8 mouse cellular contexts compared by ENCODE assay signal in the genomic region with DNA sequence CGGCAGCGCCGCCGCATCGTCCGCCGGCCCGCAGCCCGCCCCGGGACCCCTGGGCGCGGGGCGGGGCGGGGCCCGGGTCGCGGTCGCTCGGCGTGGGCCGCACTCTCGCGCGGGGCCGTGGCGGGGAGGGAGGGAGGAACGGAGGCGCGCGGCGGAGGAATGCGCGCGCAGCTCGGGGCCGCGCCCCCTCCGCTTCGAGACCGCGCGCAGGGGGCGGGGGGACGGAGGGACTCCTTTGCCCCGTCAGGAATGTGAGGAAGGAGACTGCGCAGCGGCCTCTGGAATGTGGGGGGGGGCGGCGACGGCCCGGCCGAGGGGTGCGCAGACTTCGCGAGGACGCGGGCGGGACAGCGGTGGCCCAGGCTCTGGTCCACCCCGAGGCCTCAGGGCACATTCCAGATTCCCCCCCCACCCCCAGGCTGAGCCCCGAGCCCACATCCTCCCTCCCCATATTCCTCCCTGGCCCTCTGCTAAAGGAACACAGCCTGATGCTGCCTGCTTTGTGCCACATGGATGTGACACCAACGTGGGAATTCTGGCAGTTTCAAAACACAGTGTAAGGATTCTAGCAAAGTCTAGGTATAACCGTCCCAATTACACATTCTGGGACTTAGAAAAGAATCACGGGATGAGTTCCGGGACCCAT. TPM values are rescaled to one million over a fixed set of nuclear protein-coding genes. Genes with fewer than 3 reads are reported as not detected.
DNase-seq lines count a peak whose midpoint lies in the region; ATAC-seq and TF ChIP-seq lines count a peak whose summit lies in the region.

A gene (minus strand): TSS at position 152 of the 646 bp plus-strand sequence.

- peaks cover 17% of the 10 kb centered on the region for H3K4me1 ChIP-seq in intestine, embryonic 15.5 days (replicated peaks)
- H3K4me1 ChIP-seq in limb, embryonic 10.5 days: peaks cover 23% of the 10 kb centered on the region
- peaks cover 18% of the 10 kb centered on the region for H3K4me1 ChIP-seq in midbrain, embryonic 13.5 days (replicated peaks)
- H3K4me1 ChIP-seq in stomach, postnatal 0 days (replicated peaks; ENCODE audit: control insufficient read depth, insufficient read depth): no peaks in the 10 kb centered on the region

- no peak for TF ChIP-seq EP300 in stomach, postnatal 0 days (optimal IDR thresholded peaks at IDR 0.05)

- H3K36me3 ChIP-seq in intestine, embryonic 15.5 days: no peaks in the 10 kb centered on the region
- peaks cover 6% of the 10 kb centered on the region; the same call in 1 of the 2 replicates for H3K36me3 ChIP-seq in limb, embryonic 10.5 days
- no peaks in the 10 kb centered on the region for H3K36me3 ChIP-seq in midbrain, embryonic 13.5 days
- H3K36me3 ChIP-seq in stomach, postnatal 0 days (ENCODE audit: control insufficient read depth, insufficient read depth, low read length): no peaks in the 10 kb centered on the region

- peak; percentile 91 for ATAC-seq in intestine, embryonic 15.5 days
- ATAC-seq in midbrain, embryonic 13.5 days: peak; percentile 87
- peak; percentile 86 for ATAC-seq in stomach, postnatal 0 days (ENCODE audit: low FRiP score, low TSS enrichment)

- H3K4me2 ChIP-seq in intestine, embryonic 15.5 days (replicated peaks): peak within 1 kb of the TSS; percentile 74
- H3K4me2 ChIP-seq in midbrain, embryonic 13.5 days (replicated peaks): peak within 1 kb of the TSS; percentile 62
- H3K4me2 ChIP-seq in stomach, postnatal 0 days (replicated peaks; ENCODE audit: low read depth): peak within 1 kb of the TSS; percentile 74

- peak within 1 kb of the TSS; percentile 89 for H3K4me3 ChIP-seq in intestine, embryonic 15.5 days (replicated peaks)
- peak within 1 kb of the TSS; percentile 83 for H3K4me3 ChIP-seq in limb, embryonic 10.5 days
- peak within 1 kb of the TSS; percentile 64 for H3K4me3 ChIP-seq in midbrain, embryonic 13.5 days (replicated peaks)
- peak within 1 kb of the TSS; percentile 78 for H3K4me3 ChIP-seq in stomach, postnatal 0 days (ENCODE audit: low read depth, low read length)

- no peak for TF ChIP-seq CTCF in stomach, postnatal 0 days (IDR thresholded peaks at IDR 0.05; ENCODE audit: low read depth)

- H3K27ac ChIP-seq in intestine, embryonic 15.5 days: peak within 1 kb of the TSS; percentile 76
- H3K27ac ChIP-seq in limb, embryonic 10.5 days: peak within 1 kb of the TSS; percentile 97
- peak within 1 kb of the TSS; percentile 63 for H3K27ac ChIP-seq in midbrain, embryonic 13.5 days
- H3K27ac ChIP-seq in stomach, postnatal 0 days (replicated peaks): peak within 1 kb of the TSS; percentile 92

- no peaks in the 10 kb centered on the region for H3K9me3 ChIP-seq in intestine, embryonic 15.5 days
- no peaks in the 10 kb centered on the region for H3K9me3 ChIP-seq in limb, embryonic 10.5 days (replicated peaks)
- no peaks in the 10 kb centered on the region for H3K9me3 ChIP-seq in midbrain, embryonic 13.5 days
- no peaks in the 10 kb centered on the region for H3K9me3 ChIP-seq in stomach, postnatal 0 days (ENCODE audit: control insufficient read depth, low read length)

- H3K9ac ChIP-seq in intestine, embryonic 15.5 days: peak within 1 kb of the TSS; percentile 83
- H3K9ac ChIP-seq in midbrain, embryonic 13.5 days (replicated peaks): peak within 1 kb of the TSS; percentile 82
- peak within 1 kb of the TSS; percentile 95 for H3K9ac ChIP-seq in stomach, postnatal 0 days (ENCODE audit: low read length)

- DNase-seq in left cerebral cortex, adult 18-20 months (ENCODE audit: low spot score in 2 of 2): peak; percentile 41 to 44
- DNase-seq in left cerebral cortex, adult 11 months (ENCODE audit: low spot score): no peak
- DNase-seq in embryo, embryonic 11.5 days (ENCODE audit: low read depth, low spot score): peak; percentile 79
- DNase-seq in gonadal fat pad, adult 2 months (ENCODE audit: low read depth): no peak
- DNase-seq in limb, embryonic 10.5 days (ENCODE audit: low spot score): peak; percentile 91
- peak; percentile 86 for DNase-seq in stomach, postnatal 0 days (ENCODE audit: low spot score)

- 1% methylated on average over 46 of the region's 65 CpGs for WGBS in intestine, embryonic 15.5 days
- WGBS in limb, embryonic 10.5 days: 8% methylated on average over 60 of the region's 65 CpGs
- 2% methylated on average over 51 of the region's 65 CpGs for WGBS in midbrain, embryonic 13.5 days
- 2% methylated on average over 10 of the region's 65 CpGs for WGBS in stomach, postnatal 0 days

- no peaks in the 10 kb centered on the region for H3K27me3 ChIP-seq in intestine, embryonic 15.5 days (replicated peaks)
- no peaks in the 10 kb centered on the region for H3K27me3 ChIP-seq in limb, embryonic 10.5 days (ENCODE audit: low read depth, poor library complexity, severe bottlenecking)
- no peaks in the 10 kb centered on the region for H3K27me3 ChIP-seq in midbrain, embryonic 13.5 days
- H3K27me3 ChIP-seq in stomach, postnatal 0 days (ENCODE audit: control insufficient read depth, insufficient read depth, low read length): no peaks in the 10 kb centered on the region

RNA-seq across cellular contexts. Expression of the gene that starts here (rescaled TPM):
- 10 to 100 TPM in 1 of 2 experiments, 1 to 10 TPM in 1; 9.7 to 11.3 TPM for total RNA-seq in left cerebral cortex, adult 18-20 months (2021)
- 20.1 and 22.8 TPM in 2 replicates for polyA plus RNA-seq in gonadal fat pad, adult 2 months (2012; rRNA removed)
- 4.0 and 4.7 TPM in 2 replicates for polyA plus RNA-seq in intestine, embryonic 15.5 days (2015; fragmentation: Nextera tagmentation; extraction: Ambion mirVana)
- 6.3 and 7.2 TPM in 2 replicates for polyA plus RNA-seq in limb, embryonic 10.5 days (2016; fragmentation: Nextera tagmentation; extraction: Ambion mirVana)
- 3.4 and 4.3 TPM in 2 replicates for polyA plus RNA-seq in midbrain, embryonic 13.5 days (2015; fragmentation: Nextera tagmentation; extraction: Ambion mirVana)
- polyA plus RNA-seq in stomach, postnatal 0 days (2015; fragmentation: Nextera tagmentation; extraction: Ambion mirVana): 3.5 and 5.0 TPM in 2 replicates

Comparison
In these comparisons a context has a peak if more than half of its experiments do, and no peak if none do; other contexts are left out.
1. DNase-seq: peak in left cerebral cortex, adult 18-20 months (2 of 2), embryo, embryonic 11.5 days (single experiment), limb, embryonic 10.5 days (single experiment) and stomach, postnatal 0 days (single experiment); none in left cerebral cortex, adult 11 months (single experiment) and gonadal fat pad, adult 2 months (single experiment).
2. Peak in every context shown above with its lines, with median percentiles within 50 percentile points of each other: ATAC-seq, H3K27ac ChIP-seq, H3K4me2 ChIP-seq, H3K4me3 ChIP-seq and H3K9ac ChIP-seq.